Mouse (Mus musculus): ENCODE measurements around the gene Gbf1. TPM values are rescaled to one million over a fixed set of nuclear protein-coding genes. Genes with fewer than 3 reads are reported as not detected.
"Not testable (repeated sequence)": the region's sequence is repeated elsewhere in the genome, so short reads cannot be mapped to it uniquely, and the experiment has no call there.

Gbf1 gene
- total and polyA plus RNA-seq, 3 experiments: 8.6 to 26.1 (median 18.7) TPM

GRCm38 (mm10) chr19:46126301-46126700 is 26.0 kb upstream of the Gbf1 start:
- H3K4me1 ChIP-seq (ENCODE audit: control insufficient read depth in 1 of 2, insufficient read depth in 2 of 2): peaks cover 0 to 2% of the 10 kb centered on the region in 2 experiments; a peak in 1 of 4 replicates
- TF ChIP-seq MXI1 (IDR thresholded peaks at IDR 0.05; ENCODE audit: low read depth, low read length) (no peak), UBTF (IDR thresholded peaks at IDR 0.05; ENCODE audit: low read depth, low read length) (no peak), CHD2 (IDR thresholded peaks at IDR 0.05; ENCODE audit: low read length) (no peak), JUND (conservative IDR thresholded peaks at IDR 0.05; ENCODE audit: low read depth, low read length) (no peak), ZMIZ1 (IDR thresholded peaks at IDR 0.05; ENCODE audit: low read depth, low read length) (no peak), MYC (IDR thresholded peaks at IDR 0.05; ENCODE audit: low read depth, low read length) (no peak), RCOR1 (conservative IDR thresholded peaks at IDR 0.05; ENCODE audit: low read depth, low read length) (no peak), ZKSCAN1 (IDR thresholded peaks at IDR 0.05; ENCODE audit: borderline replicate concordance, low read depth, low read length) (no peak), IRF4 (IDR thresholded peaks at IDR 0.05; ENCODE audit: low read depth, low read length) (no peak), JUN (IDR thresholded peaks at IDR 0.05; ENCODE audit: insufficient read depth, low read depth, low read length) (no peak), SMC3 (IDR thresholded peaks at IDR 0.05; ENCODE audit: low read depth, low read length) (no peak), CHD1 (IDR thresholded peaks at IDR 0.05; ENCODE audit: low read depth, low read length) (no peak), ETS1 (conservative IDR thresholded peaks at IDR 0.05; ENCODE audit: low read depth, low read length) (no peak), E2F4 (IDR thresholded peaks at IDR 0.05; ENCODE audit: insufficient replicate concordance, low read depth, low read length) (no peak), MAX (IDR thresholded peaks at IDR 0.05; ENCODE audit: low read length) (no peak), HCFC1 (IDR thresholded peaks at IDR 0.05; ENCODE audit: low read depth, low read length) (no peak), ELF1 (IDR thresholded peaks at IDR 0.05; ENCODE audit: low read depth, low read length) (no peak), CTCF (conservative IDR thresholded peaks at IDR 0.05 in 1 of 2, IDR thresholded peaks at IDR 0.05 in 1 of 2; ENCODE audit: low read depth in 2 of 2, low read length in 2 of 2) (no peak), PAX5 (IDR thresholded peaks at IDR 0.05; ENCODE audit: low read length) (no peak), RAD21 (IDR thresholded peaks at IDR 0.05; ENCODE audit: low read depth, low read length) (no peak)

GRCm38 (mm10) chr19:46129737-46130136 is 22.6 kb upstream of the Gbf1 start:
- H3K36me3 ChIP-seq (replicated peaks in 1 of 2; ENCODE audit: control insufficient read depth in 1 of 2, insufficient read depth in 1 of 2, low read length in 1 of 2); H3K9ac ChIP-seq (ENCODE audit: insufficient read depth, low read depth); H3K4me2 ChIP-seq (ENCODE audit: insufficient read depth, low read depth, poor library complexity, severe bottlenecking); H3K4me3 ChIP-seq (replicated peaks in 1 of 3; ENCODE audit: low read depth in 2 of 3, low read length in 2 of 3, poor library complexity in 1 of 3); H3K9me3 ChIP-seq (replicated peaks; ENCODE audit: low read length); DNase-seq (ENCODE audit: extremely low read depth); H3K27ac ChIP-seq (ENCODE audit: insufficient read depth, low read depth); H3K4me1 ChIP-seq (ENCODE audit: control insufficient read depth in 1 of 2, insufficient read depth in 2 of 2); H3K79me2 ChIP-seq (replicated peaks; ENCODE audit: control insufficient read depth, extremely low read depth, insufficient read depth, poor library complexity, severe bottlenecking); dilution Hi-C loops (cut with MboI; ENCODE audit: extremely low pct_ligation_motif_present, extremely low pct_unique_long_range_greater_than_20kb, low sequenced_read_pairs): not testable (repeated sequence)
- in situ Hi-C loops (cut with MboI; ENCODE audit: low pct_ligation_motif_present, low pct_unique_long_range_greater_than_20kb, low sequenced_read_pairs): loop anchor here (10.0 kb wide), 1 partner anchor 235 kb away; no protein-coding TSS in a partner anchor
- peaks cover 45% of the 10 kb centered on the region for H3K27me3 ChIP-seq (replicated peaks)

More at GRCm38 (mm10) chr19:46126301-46126700, 26.0 kb upstream of the Gbf1 start:
- Histone ChIP-seq H3K9ac (ENCODE audit: insufficient read depth, low read depth) (no peak overlapping the region), H3K4me3 (replicated peaks in 1 of 3; ENCODE audit: low read depth in 2 of 3, low read length in 2 of 3, poor library complexity in 1 of 3) (no peak overlapping the region), H3K4me2 (ENCODE audit: insufficient read depth, low read depth, poor library complexity, severe bottlenecking) (no peak overlapping the region), H3K79me2 (replicated peaks; ENCODE audit: control insufficient read depth, extremely low read depth, insufficient read depth, poor library complexity, severe bottlenecking) (no peaks in the 10 kb centered on the region), H3K9me3 (replicated peaks; ENCODE audit: low read length) (no peaks in the 10 kb centered on the region), H3K27ac (ENCODE audit: insufficient read depth, low read depth) (no peak overlapping the region), H3K27me3 (replicated peaks) (peaks cover 35% of the 10 kb centered on the region), H3K36me3 (replicated peaks in 1 of 2; ENCODE audit: control insufficient read depth in 1 of 2, insufficient read depth in 1 of 2, low read length in 1 of 2) (no peaks in the 10 kb centered on the region)
- no peak for DNase-seq (ENCODE audit: extremely low read depth)
- dilution Hi-C loops (cut with MboI; ENCODE audit: extremely low pct_ligation_motif_present, extremely low pct_unique_long_range_greater_than_20kb, low sequenced_read_pairs): no loop called here
- in situ Hi-C loops (cut with MboI; ENCODE audit: low pct_ligation_motif_present, low pct_unique_long_range_greater_than_20kb, low sequenced_read_pairs): no loop called here
